Mouse (Mus musculus): ENCODE measurements around the gene AC141477.1.

GRCm38 (mm10) chr10:76473759-76474158 is 33.5 kb upstream of the AC141477.1 start:
- no peak for TF ChIP-seq CTCF (conservative IDR thresholded peaks at IDR 0.05; ENCODE audit: low read length)
- no peak for TF ChIP-seq NANOG (IDR thresholded peaks at IDR 0.05; ENCODE audit: borderline replicate concordance, low read length)

Measured in E14TG2a.4 (cell line).